Mouse (Mus musculus): ENCODE results near the gene Gm428. TPM values are rescaled to one million over a fixed set of nuclear protein-coding genes. Genes with fewer than 3 reads are reported as not detected.
"Not testable (repeated sequence)": the region's sequence is repeated elsewhere in the genome, so short reads cannot be mapped to it uniquely, and the experiment has no call there.

Gm428 gene
- not detected for total RNA-seq (2021)

- not testable (repeated sequence) for DNase-seq
Observed at GRCm38 (mm10) chr4:73683216-73683615, at the start of gene Gm428. TSS of gene Gm428 (plus strand) at chr4:73683516.

GRCm38 (mm10) chr4:73637821-73638220, 45.5 kb upstream of the Gm428 start, which contains the start of gene Gm11236:
TSS of gene Gm11236 (plus strand) at chr4:73638121.
- DNase-seq = not testable (repeated sequence)

GRCm38 (mm10) chr4:73661864-73662263, 21.5 kb upstream of the Gm428 start:
- not testable (repeated sequence) for DNase-seq

GRCm38 (mm10) chr4:73668054-73668453, 15.3 kb upstream of the Gm428 start, which contains the start of gene Gm11239:
TSS of gene Gm11239 (plus strand) at chr4:73668354.
- DNase-seq = not testable (repeated sequence)

- DNase-seq = no peak
Observed at GRCm38 (mm10) chr4:73718761-73719160, 35.4 kb downstream of the Gm428 start.

GRCm38 (mm10) chr4:73719819-73720218, 36.5 kb downstream of the Gm428 start:
- no peak for DNase-seq

Other genes with a start within 250 kb of the Gm428 start
- not detected for gene Gm11238, start 75.6 kb upstream of the Gm428 start, total RNA-seq (2021)
- not detected for gene Gm11237, start 60.5 kb upstream of the Gm428 start, total RNA-seq (2021)
- not detected for gene Gm11236, start 45.4 kb upstream of the Gm428 start, total RNA-seq (2021)
- gene Gm11239, start 15.2 kb upstream of the Gm428 start, total RNA-seq (2021) = not detected
- under 1 TPM in 1 of 2 experiments, not detected in 1; 0.08 TPM for gene Rasef, start 107.5 kb downstream of the Gm428 start, total RNA-seq (2021)
- not detected for gene Gm11758, start 192.8 kb downstream of the Gm428 start, total RNA-seq (2021)
- not detected for gene Gm11757, start 207.6 kb downstream of the Gm428 start, total RNA-seq (2021)
- gene Gm13871, start 222.4 kb downstream of the Gm428 start, total RNA-seq (2021) = not detected
- gene Gm11756, start 237.2 kb downstream of the Gm428 start, total RNA-seq (2021) = not detected